Comparison of ENCODE assay signal across 15 mouse cellular contexts in the genomic region with DNA sequence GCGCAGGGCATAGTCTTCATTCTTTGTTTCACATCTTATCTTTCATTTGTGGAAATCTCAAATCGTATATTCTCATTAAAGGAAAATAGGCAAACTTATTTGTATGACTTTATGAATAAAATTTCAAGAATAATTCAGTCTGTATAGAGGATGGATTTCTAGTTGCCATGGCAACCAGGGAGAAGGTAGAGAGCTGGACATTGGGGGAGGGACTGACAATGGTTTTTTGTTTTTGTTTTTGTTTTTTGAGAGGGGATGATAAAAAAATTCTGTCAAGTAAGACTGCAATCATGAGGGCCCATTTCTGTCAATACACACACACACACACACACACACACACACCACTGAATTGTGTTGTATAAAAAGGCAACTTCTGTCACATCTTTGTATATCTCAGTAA.
"Had no signal": no experiment of that assay in that cellular context is flagged by ENCODE, and none has a peak within 500 bp of the region (broad histone marks: within the 10 kb centered on the region; RNA-seq: fewer than 3 reads in every experiment).

No protein-coding gene starts in this region.

- H3K4me2 ChIP-seq: heart, embryonic 11.5 days; heart, embryonic 13.5 days; heart, embryonic 15.5 days; hindbrain, embryonic 12.5 days; hindbrain, embryonic 14.5 days; intestine, embryonic 15.5 days; limb, embryonic 13.5 days; limb, embryonic 15.5 days had no signal

- H3K9me3 ChIP-seq: heart, embryonic 13.5 days; heart, embryonic 15.5 days; hindbrain, embryonic 12.5 days; intestine, embryonic 15.5 days; limb, embryonic 13.5 days; limb, embryonic 15.5 days had no signal

- DNase-seq: forebrain, postnatal 0 days had no signal

- H3K4me3 ChIP-seq: heart, adult 2 months; heart, embryonic 13.5 days; heart, embryonic 15.5 days; hindbrain, embryonic 12.5 days; intestine, embryonic 15.5 days; layer of hippocampus, adult 2 months; left cerebral cortex, adult 2 months; limb, embryonic 13.5 days; limb, embryonic 15.5 days had no signal

- H3K4me1 ChIP-seq: heart, embryonic 13.5 days; heart, embryonic 15.5 days; hindbrain, embryonic 12.5 days; intestine, embryonic 15.5 days; limb, embryonic 13.5 days; limb, embryonic 15.5 days had no signal

- H3K27ac ChIP-seq: heart, adult 2 months; heart, embryonic 13.5 days; heart, embryonic 15.5 days; hindbrain, embryonic 12.5 days; hindbrain, embryonic 14.5 days; intestine, embryonic 15.5 days; layer of hippocampus, adult 2 months; left cerebral cortex, adult 2 months; limb, embryonic 13.5 days; limb, embryonic 15.5 days had no signal

- H3K9ac ChIP-seq: forebrain, postnatal 0 days; heart, embryonic 13.5 days; heart, embryonic 15.5 days; hindbrain, embryonic 12.5 days; hindbrain, embryonic 14.5 days; intestine, embryonic 15.5 days; limb, embryonic 13.5 days; limb, embryonic 15.5 days had no signal

- H3K27me3 ChIP-seq: heart, embryonic 13.5 days; heart, embryonic 15.5 days; hindbrain, embryonic 12.5 days; intestine, embryonic 15.5 days; limb, embryonic 13.5 days; limb, embryonic 15.5 days had no signal

- H3K36me3 ChIP-seq: heart, embryonic 15.5 days; hindbrain, embryonic 12.5 days; intestine, embryonic 15.5 days had no signal

- ATAC-seq: forebrain, postnatal 0 days; hindbrain, embryonic 16.5 days; inflammation-experienced regulatory T-cells, adult 6 months; intestine, embryonic 15.5 days; intestine, postnatal 0 days had no signal
